Mouse (Mus musculus) kidney, postnatal 0 days (tissue): Measurements from ENCODE around the gene Dner. TPM values are rescaled to one million over a fixed set of nuclear protein-coding genes. Genes with fewer than 3 reads are reported as not detected.

Experiments used
- ATAC-seq: fragments of 200-750 bp; cut with Nextera tagmentation; replicated peaks from 2 replicates; pipeline ENCODE4 v1.8.0; 2017; ENCODE audit warnings: low read depth, moderate number of reproducible peaks, moderate TSS enrichment, moderate library complexity; ENCODE audit not compliant: low FRiP score
- DNase-seq: peaks from one replicate; pipeline ENCODE4 v3.0.0-alpha.2; 2016; ENCODE audit warnings: low spot score
- H3K27ac ChIP-seq: fragments of 300-500 bp; sonication (generic); 2 replicates; pipeline ENCODE4 v1.5.1; 2014; ENCODE audit warnings: mild to moderate bottlenecking
- H3K27me3 ChIP-seq: fragments of 300-500 bp; sonication (generic); 2 replicates; pipeline ENCODE4 v1.6.1; 2014; ENCODE audit warnings: low read length, mixed read lengths; ENCODE audit not compliant: insufficient read depth
- H3K36me3 ChIP-seq: fragments of 300-500 bp; sonication (generic); 2 replicates; pipeline ENCODE4 v1.6.1; 2014; ENCODE audit warnings: low read length, mixed read lengths; ENCODE audit not compliant: insufficient read depth
- H3K4me1 ChIP-seq: fragments of 300-500 bp; sonication (generic); replicated peaks from 2 replicates; pipeline ENCODE4 v1.6.1; 2014; ENCODE audit warnings: antibody characterized with exemption, low read length, mixed read lengths; ENCODE audit not compliant: insufficient read depth
- H3K4me2 ChIP-seq: fragments of 300-500 bp; sonication (generic); 2 replicates; pipeline ENCODE4 v1.6.1; 2014; ENCODE audit warnings: mild to moderate bottlenecking, low read length, moderate library complexity, mixed read lengths
- H3K4me3 ChIP-seq: fragments of 300-500 bp; sonication (generic); replicated peaks from 2 replicates; pipeline ENCODE4 v1.5.1; 2014; ENCODE audit warnings: low read depth, low read length
- H3K9ac ChIP-seq: fragments of 300-500 bp; sonication (generic); 2 replicates; pipeline ENCODE4 v1.6.1; 2014; ENCODE audit warnings: low read depth, low read length
- H3K9me3 ChIP-seq: fragments of 300-500 bp; sonication (generic); replicated peaks from 2 replicates; pipeline ENCODE4 v1.6.1; 2016; ENCODE audit warnings: low read length, inconsistent platforms, mixed read lengths
- CTCF ChIP-seq: IDR thresholded peaks from 2 replicates; pipeline ENCODE4 v1.5.1; 2016; ENCODE audit warnings: antibody characterized with exemption, low read depth, mild to moderate bottlenecking, moderate library complexity
- WGBS: fragments of 180-500 bp; shearing (Covaris S2); extraction: QIAGEN DNeasy Blood & Tissue Kit; methylation state at CpG from one replicate; pipeline ENCODE4 v1.1.7; 2014; 5-methylcytosine and 5-hydroxymethylcytosine counted together
- polyA plus RNA-seq: library from polyadenylated mRNA; unstranded; fragments of >200 nt; fragmentation: Nextera tagmentation; extraction: Ambion mirVana; gene quantifications from 2 replicates; pipeline ENCODE4 v1.2.1, GENCODE M21; 2015

Gene Dner
- polyA plus RNA-seq, 1 experiment from 2014 or later = 0.68 TPM

- H3K4me2 ChIP-seq = no peak overlapping the region
- DNase-seq (peak; percentile 32), ATAC-seq (no peak)
- H3K9ac ChIP-seq = no peak overlapping the region
- H3K36me3 ChIP-seq = no peaks in the 10 kb centered on the region
- H3K9me3 ChIP-seq = no peaks in the 10 kb centered on the region
- no peak overlapping the region for H3K4me3 ChIP-seq
- no peak for TF ChIP-seq CTCF
- no peaks in the 10 kb centered on the region for H3K27me3 ChIP-seq
- no peaks in the 10 kb centered on the region for H3K4me1 ChIP-seq
- WGBS = 42% methylated on average over 1 of the region's 1 CpGs
- no peak overlapping the region for H3K27ac ChIP-seq
Observed at GRCm38 (mm10) chr1:84618094-84618493, 77.9 kb downstream of the Dner start.

- ATAC-seq (no peak), DNase-seq (no peak)
- TF ChIP-seq CTCF = no peak
Observed at GRCm38 (mm10) chr1:84616133-84616532, 79.9 kb downstream of the Dner start.

DNA sequence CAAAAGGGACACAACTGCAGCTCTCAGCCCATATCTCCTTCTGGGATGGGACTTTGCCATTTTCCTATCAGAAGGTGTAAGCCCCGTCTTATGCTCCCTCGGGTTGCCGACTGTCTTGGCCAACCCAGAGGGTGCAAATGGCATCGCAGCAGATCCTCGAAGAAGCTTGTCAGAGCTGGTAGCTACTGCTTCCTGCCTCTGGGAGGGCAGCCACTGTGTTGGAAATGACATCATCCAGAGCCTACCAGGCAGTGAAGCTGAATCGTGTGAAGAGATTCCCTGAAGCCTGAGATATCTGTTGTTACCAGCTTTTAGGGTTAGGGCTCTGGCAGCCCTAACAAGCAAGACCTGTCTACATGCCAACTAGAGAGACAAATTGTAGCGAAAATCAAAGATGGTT lies 81.4 kb downstream of the Dner start:
- DNase-seq (no peak), ATAC-seq (no peak)
- H3K9ac ChIP-seq = no peak overlapping the region
- no peaks in the 10 kb centered on the region for H3K4me1 ChIP-seq
- no peaks in the 10 kb centered on the region for H3K36me3 ChIP-seq
- no peaks in the 10 kb centered on the region for H3K9me3 ChIP-seq
- TF ChIP-seq CTCF = no peak
- no peak overlapping the region for H3K4me3 ChIP-seq
- no peaks in the 10 kb centered on the region for H3K27me3 ChIP-seq
- H3K27ac ChIP-seq = no peak overlapping the region
- WGBS = 77% methylated on average over 7 of the region's 7 CpGs
- H3K4me2 ChIP-seq = no peak overlapping the region

More at GRCm38 (mm10) chr1:84616133-84616532, 79.9 kb downstream of the Dner start:
- no peak overlapping the region for H3K9ac ChIP-seq
- H3K36me3 ChIP-seq = no peaks in the 10 kb centered on the region
- H3K27ac ChIP-seq = no peak overlapping the region
- H3K4me2 ChIP-seq = no peak overlapping the region
- no peak overlapping the region for H3K4me3 ChIP-seq
- H3K4me1 ChIP-seq = no peaks in the 10 kb centered on the region
- H3K27me3 ChIP-seq = no peaks in the 10 kb centered on the region
- no peaks in the 10 kb centered on the region for H3K9me3 ChIP-seq

DNA sequence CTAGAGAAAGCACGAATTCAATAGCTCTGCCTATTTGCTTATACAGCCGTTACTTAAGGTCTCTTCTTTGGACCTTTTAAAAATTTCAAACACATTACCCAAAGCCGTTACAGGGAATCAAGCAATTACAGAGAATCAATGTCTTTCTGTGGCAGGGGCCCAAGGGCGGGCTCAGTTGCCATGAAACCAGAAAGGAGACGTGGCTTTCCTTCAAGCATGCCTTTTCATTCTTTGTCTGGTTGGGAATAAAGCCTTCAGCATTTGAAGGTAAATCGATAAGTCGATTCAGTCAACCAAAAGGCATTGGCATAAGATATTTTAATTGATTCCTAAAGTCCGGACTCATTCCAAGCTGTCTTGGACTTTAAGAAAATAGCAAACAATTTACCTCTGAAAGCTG lies 82.9 kb downstream of the Dner start:
- H3K27ac ChIP-seq = no peak overlapping the region

DNA sequence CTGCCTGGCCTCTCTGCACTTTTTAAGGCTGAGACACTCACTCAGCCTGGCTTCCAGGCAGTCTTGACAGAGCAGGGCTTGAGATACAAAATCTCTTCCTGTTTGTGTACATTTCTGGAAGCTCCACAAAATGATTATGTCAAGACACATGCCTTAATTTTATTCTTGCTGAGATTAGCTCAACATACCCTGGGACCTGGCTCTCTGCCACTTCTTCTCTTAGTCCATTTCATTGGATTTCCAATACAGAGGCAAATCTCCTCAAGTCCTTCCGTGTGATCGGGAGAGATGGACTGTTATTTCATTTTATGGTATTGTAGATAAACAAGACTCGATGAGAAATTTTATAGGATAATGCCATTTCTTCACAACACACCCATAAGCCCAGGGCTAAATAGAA lies 84.7 kb downstream of the Dner start:
- DNase-seq (no peak), ATAC-seq (no peak)
- TF ChIP-seq CTCF = no peak
- 72% methylated on average over 3 of the region's 3 CpGs for WGBS
- Histone ChIP-seq H3K9me3 (no peaks in the 10 kb centered on the region), H3K27ac (no peak overlapping the region), H3K4me2 (no peak overlapping the region), H3K9ac (no peak overlapping the region), H3K4me1 (no peaks in the 10 kb centered on the region), H3K4me3 (no peak overlapping the region), H3K36me3 (no peaks in the 10 kb centered on the region), H3K27me3 (no peaks in the 10 kb centered on the region)

More for the DNA sequence above, 82.9 kb downstream of the Dner start:
- Histone ChIP-seq H3K27me3 (no peaks in the 10 kb centered on the region), H3K36me3 (no peaks in the 10 kb centered on the region), H3K9me3 (no peaks in the 10 kb centered on the region), H3K4me2 (no peak overlapping the region), H3K4me1 (no peaks in the 10 kb centered on the region), H3K4me3 (no peak overlapping the region), H3K9ac (no peak overlapping the region)
- no peak for TF ChIP-seq CTCF
- DNase-seq (no peak), ATAC-seq (no peak)
- 90% methylated on average over 8 of the region's 8 CpGs for WGBS

GRCm38 (mm10) chr1:84599025-84599424 lies 97.0 kb downstream of the Dner start:
- 82% methylated on average over 5 of the region's 5 CpGs for WGBS
- Histone ChIP-seq H3K27me3 (no peaks in the 10 kb centered on the region), H3K4me1 (no peaks in the 10 kb centered on the region), H3K4me2 (no peak overlapping the region), H3K27ac (no peak overlapping the region), H3K9me3 (no peaks in the 10 kb centered on the region), H3K4me3 (no peak overlapping the region), H3K36me3 (no peaks in the 10 kb centered on the region), H3K9ac (no peak overlapping the region)
- ATAC-seq (no peak), DNase-seq (no peak)
- TF ChIP-seq CTCF = no peak

- TF ChIP-seq CTCF = no peak
- no peaks in the 10 kb centered on the region for H3K4me1 ChIP-seq
- no peaks in the 10 kb centered on the region for H3K27me3 ChIP-seq
- H3K27ac ChIP-seq = no peak overlapping the region
- WGBS = 77% methylated on average over 3 of the region's 3 CpGs
- DNase-seq (no peak), ATAC-seq (no peak)
- no peak overlapping the region for H3K4me3 ChIP-seq
- no peaks in the 10 kb centered on the region for H3K36me3 ChIP-seq
- H3K9me3 ChIP-seq = no peaks in the 10 kb centered on the region
- H3K4me2 ChIP-seq = no peak overlapping the region
- H3K9ac ChIP-seq = no peak overlapping the region
Observed at GRCm38 (mm10) chr1:84596023-84596422, 100.0 kb downstream of the Dner start.
